Mouse (Mus musculus) ES-E14 (cell line): ENCODE results near the gene Gtf2ird1.
"Not testable (repeated sequence)": the region's sequence is repeated elsewhere in the genome, so short reads cannot be mapped to it uniquely, and the experiment has no call there.

ENCODE experiments used
- CHD2 ChIP-seq: IDR thresholded peaks from 2 replicates; pipeline ENCODE4 v1.6.1; 2014; ENCODE audit warnings: mild to moderate bottlenecking, low read depth, low read length, inconsistent platforms
- HCFC1 ChIP-seq: IDR thresholded peaks from 2 replicates; pipeline ENCODE4 v1.6.1; 2012; ENCODE audit warnings: low read length, inconsistent platforms, borderline replicate concordance; ENCODE audit not compliant: insufficient read depth
- MAFK ChIP-seq: IDR thresholded peaks from 2 replicates; pipeline ENCODE4 v1.6.1; 2014; ENCODE audit warnings: mild to moderate bottlenecking, low read depth, low read length, inconsistent platforms; ENCODE audit not compliant: insufficient read depth
- ZC3H11A ChIP-seq: IDR thresholded peaks from 2 replicates; pipeline ENCODE4 v1.6.1; 2012; ENCODE audit warnings: low read depth, mild to moderate bottlenecking, inconsistent platforms, low read length, borderline replicate concordance
- ZNF384 ChIP-seq: IDR thresholded peaks from 2 replicates; pipeline ENCODE4 v1.6.1; 2012; ENCODE audit warnings: low read depth, low read length, inconsistent platforms

GRCm38 (mm10) chr5:134475686-134476085 is 19.2 kb upstream of the Gtf2ird1 start:
- not testable (repeated sequence) for TF ChIP-seq HCFC1, ZC3H11A, MAFK, ZNF384, CHD2
